Mouse (Mus musculus) liver, adult 2 months (tissue): ENCODE data around the gene Padi6. TPM values are rescaled to one million over a fixed set of nuclear protein-coding genes. Genes with fewer than 3 reads are reported as not detected.

Source experiments
- DNase-seq: peaks from one replicate; pipeline ENCODE4 v3.0.0-alpha.2; 2011; ENCODE audit warnings: low read depth, low spot score; ENCODE audit errors: extremely low read depth
- H3K27ac ChIP-seq: fragments of 200-500 bp; replicated peaks from 2 replicates; pipeline ENCODE4 v1.5.1; 2012; ENCODE audit warnings: low read depth, mild to moderate bottlenecking, control low read depth, inconsistent platforms, low read length; ENCODE audit not compliant: insufficient read depth
- H3K27me3 ChIP-seq: fragments of 200-500 bp; 2 replicates; pipeline ENCODE4 v1.6.1; 2012; ENCODE audit warnings: mild to moderate bottlenecking, moderate library complexity, low read length, inconsistent platforms; ENCODE audit not compliant: control insufficient read depth, insufficient read depth
- H3K36me3 ChIP-seq: fragments of 200-500 bp; 2 replicates; pipeline ENCODE4 v1.6.1; 2012; ENCODE audit warnings: low read length, inconsistent platforms; ENCODE audit not compliant: control insufficient read depth, insufficient read depth
- H3K4me1 ChIP-seq: fragments of 200-500 bp; 2 replicates; pipeline ENCODE4 v1.6.1; 2011; ENCODE audit warnings: low read length; ENCODE audit not compliant: control insufficient read depth, insufficient read depth
- H3K4me3 ChIP-seq: fragments of 200-500 bp; 2 replicates; pipeline ENCODE4 v1.5.1; 2011; ENCODE audit warnings: low read depth, mild to moderate bottlenecking, control low read depth, low read length, moderate library complexity; ENCODE audit not compliant: insufficient read depth
- H3K79me2 ChIP-seq: fragments of 200-500 bp; 2 replicates; pipeline ENCODE4 v1.6.1; 2012; ENCODE audit warnings: inconsistent platforms, mild to moderate bottlenecking, low read length, moderate library complexity; ENCODE audit not compliant: control insufficient read depth, insufficient read depth
- H3K9ac ChIP-seq: fragments of 200-500 bp; 2 replicates; pipeline ENCODE4 v1.6.1; 2012; ENCODE audit warnings: low read depth, mild to moderate bottlenecking, control low read depth, inconsistent platforms, low read length
- CTCF ChIP-seq: fragments of 200-500 bp; IDR thresholded peaks from 2 replicates; pipeline ENCODE4 v1.5.1; 2011; ENCODE audit warnings: low read depth, low read length, control low read depth
- POLR2A ChIP-seq: fragments of 200-500 bp; IDR thresholded peaks from 2 replicates; pipeline ENCODE4 v1.6.1; 2011; ENCODE audit warnings: low read length, control low read depth; ENCODE audit not compliant: insufficient read depth; ENCODE audit errors: extremely low read depth
- WGBS: fragments of 180-500 bp; shearing (Covaris S2); methylation state at CpG from one replicate; pipeline ENCODE4 v1.1.7; 2018; 5-methylcytosine and 5-hydroxymethylcytosine counted together
- polyA plus RNA-seq: library from polyadenylated mRNA; depleted of rRNA; stranded (reverse); fragments of >200 nt; gene quantifications from 2 replicates; pipeline ENCODE4 v1.2.3, GENCODE M21; 2012
- total RNA-seq: library from RNA; depleted of rRNA; stranded (reverse); fragments of >200 nt; gene quantifications from 2 replicates; pipeline ENCODE4 v1.2.3, GENCODE M21; 2014

The Padi6 gene
- total and polyA plus RNA-seq, 2 experiments = not detected

- Histone ChIP-seq H3K36me3 (no peaks in the 10 kb centered on the region), H3K27ac (no peak overlapping the region), H3K4me1 (no peaks in the 10 kb centered on the region), H3K79me2 (no peaks in the 10 kb centered on the region), H3K4me3 (no peak overlapping the region), H3K27me3 (no peaks in the 10 kb centered on the region), H3K9ac (no peak overlapping the region)
- no peak for TF ChIP-seq POLR2A
- no peak for TF ChIP-seq CTCF
- WGBS = 35% methylated on average over 12 of the region's 12 CpGs
- no peak for DNase-seq
These were observed 5.5 kb upstream of the Padi6 start for GRCm38 (mm10) chr4:140747978-140748377.

- WGBS = 12% methylated on average over 3 of the region's 3 CpGs
- peak; percentile 88 for TF ChIP-seq CTCF
- no peak for TF ChIP-seq POLR2A
- Histone ChIP-seq H3K36me3 (no peaks in the 10 kb centered on the region), H3K4me3 (no peak overlapping the region), H3K27me3 (no peaks in the 10 kb centered on the region), H3K9ac (no peak overlapping the region), H3K79me2 (no peaks in the 10 kb centered on the region), H3K27ac (no peak overlapping the region), H3K4me1 (no peaks in the 10 kb centered on the region)
- peak; percentile 19 for DNase-seq
These were observed 2.2 kb upstream of the Padi6 start for GRCm38 (mm10) chr4:140744654-140745053.

- no peak overlapping the region for H3K9ac ChIP-seq
- no peak for DNase-seq
- H3K79me2 ChIP-seq = no peaks in the 10 kb centered on the region
- H3K36me3 ChIP-seq = no peaks in the 10 kb centered on the region
- TF ChIP-seq POLR2A = no peak
- no peak for TF ChIP-seq CTCF
- no peaks in the 10 kb centered on the region for H3K4me1 ChIP-seq
- no peaks in the 10 kb centered on the region for H3K27me3 ChIP-seq
- 21% methylated on average over 4 of the region's 4 CpGs for WGBS
- H3K27ac ChIP-seq = no peak overlapping the region
- H3K4me3 ChIP-seq = no peak overlapping the region
These were observed 643 bp upstream of the Padi6 start for GRCm38 (mm10) chr4:140743086-140743485.

GRCm38 (mm10) chr4:140741401-140741800 is 1.0 kb downstream of the Padi6 start:
- DNase-seq = no peak
- 83% methylated on average over 6 of the region's 6 CpGs for WGBS
- H3K27ac ChIP-seq = no peak overlapping the region

GRCm38 (mm10) chr4:140740655-140741054 is 1.8 kb downstream of the Padi6 start:
- Histone ChIP-seq H3K36me3 (no peaks in the 10 kb centered on the region), H3K27me3 (no peaks in the 10 kb centered on the region), H3K79me2 (no peaks in the 10 kb centered on the region), H3K9ac (no peak overlapping the region), H3K4me3 (no peak overlapping the region), H3K27ac (no peak overlapping the region), H3K4me1 (no peaks in the 10 kb centered on the region)
- DNase-seq = no peak
- WGBS = 85% methylated on average over 11 of the region's 11 CpGs
- TF ChIP-seq POLR2A (no peak), CTCF (no peak)

More at GRCm38 (mm10) chr4:140741401-140741800, 1.0 kb downstream of the Padi6 start:
- Histone ChIP-seq H3K4me3 (no peak overlapping the region), H3K36me3 (no peaks in the 10 kb centered on the region), H3K9ac (no peak overlapping the region), H3K27me3 (no peaks in the 10 kb centered on the region), H3K4me1 (no peaks in the 10 kb centered on the region), H3K79me2 (no peaks in the 10 kb centered on the region)
- TF ChIP-seq POLR2A (no peak), CTCF (no peak)

GRCm38 (mm10) chr4:140732871-140733270 is 9.6 kb downstream of the Padi6 start:
- 76% methylated on average over 7 of the region's 7 CpGs for WGBS
- no peak overlapping the region for H3K4me3 ChIP-seq
- H3K27ac ChIP-seq = no peak overlapping the region
- DNase-seq = no peak
- no peaks in the 10 kb centered on the region for H3K36me3 ChIP-seq
- no peak for TF ChIP-seq CTCF
- TF ChIP-seq POLR2A = no peak
- H3K27me3 ChIP-seq = no peaks in the 10 kb centered on the region
- no peaks in the 10 kb centered on the region for H3K79me2 ChIP-seq
- H3K4me1 ChIP-seq = no peaks in the 10 kb centered on the region
- H3K9ac ChIP-seq = no peak overlapping the region
